In the genomic region with DNA sequence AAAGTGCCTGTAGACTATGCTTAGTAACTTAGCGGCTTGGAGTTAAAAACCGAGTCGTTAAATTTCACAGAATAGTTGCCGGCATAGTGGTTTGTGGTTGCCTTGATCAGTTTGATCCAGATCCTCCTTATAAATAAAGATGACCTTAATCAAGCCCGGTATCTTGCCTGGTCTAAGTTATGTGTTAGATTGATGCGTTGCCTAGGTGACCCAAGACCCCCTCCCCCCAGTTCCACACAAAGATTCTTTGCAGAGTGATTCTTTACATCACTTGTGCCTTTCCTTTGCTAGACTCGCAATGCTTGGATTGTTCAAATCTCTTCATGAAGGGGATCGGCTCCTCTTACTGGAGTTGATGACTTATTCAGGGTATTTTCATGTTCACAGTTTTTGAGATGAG, we compare ENCODE assay signal across 8 mouse cellular contexts. TPM values are rescaled to one million over a fixed set of nuclear protein-coding genes. Genes with fewer than 3 reads are reported as not detected.
DNase-seq lines count a peak whose midpoint lies in the region; ATAC-seq and TF ChIP-seq lines count a peak whose summit lies in the region.

No protein-coding gene starts in this region.

- WGBS in kidney, adult 2 months: 3% methylated on average over 8 of the region's 8 CpGs
- 1% methylated on average over 8 of the region's 8 CpGs for WGBS in embryonic facial prominence, embryonic 13.5 days
- 2% methylated on average over 8 of the region's 8 CpGs for WGBS in limb, embryonic 12.5 days

- H3K9ac ChIP-seq in ES-E14 (ENCODE audit: insufficient read depth, low read depth, low read length, poor library complexity, severe bottlenecking): no peak overlapping the region
- H3K9ac ChIP-seq in embryonic facial prominence, embryonic 13.5 days: peak overlapping the region; percentile 97
- peak overlapping the region; percentile 97 for H3K9ac ChIP-seq in limb, embryonic 12.5 days (replicated peaks)

- peak overlapping the region; percentile 54 for H3K4me3 ChIP-seq in kidney, adult 2 months (ENCODE audit: insufficient read depth, low read depth, low read length)
- H3K4me3 ChIP-seq in ES-E14 (ENCODE audit: insufficient read depth in 1 of 2, low read depth in 1 of 2, low read length in 2 of 2, poor library complexity in 1 of 2, severe bottlenecking in 1 of 2): peak overlapping the region; percentile 84 to 97
- H3K4me3 ChIP-seq in embryonic facial prominence, embryonic 13.5 days: peak overlapping the region; percentile 87
- peak overlapping the region; percentile 89 for H3K4me3 ChIP-seq in limb, embryonic 12.5 days (replicated peaks)

- no peaks in the 10 kb centered on the region; the same call in 1 of the 2 replicates for H3K36me3 ChIP-seq in kidney, adult 2 months (ENCODE audit: control insufficient read depth, insufficient read depth, low read length)
- H3K36me3 ChIP-seq in ES-E14 (ENCODE audit: control insufficient read depth, insufficient read depth, low read length, poor library complexity, severe bottlenecking): no peaks in the 10 kb centered on the region
- H3K36me3 ChIP-seq in embryonic facial prominence, embryonic 13.5 days: peaks cover 6% of the 10 kb centered on the region
- peaks cover 8% of the 10 kb centered on the region; the same call in 1 of the 2 replicates for H3K36me3 ChIP-seq in limb, embryonic 12.5 days

- H3K4me2 ChIP-seq in embryonic facial prominence, embryonic 13.5 days: peak overlapping the region; percentile 69
- peak overlapping the region; percentile 61 for H3K4me2 ChIP-seq in limb, embryonic 12.5 days

- no peak for DNase-seq in kidney, adult 2 months
- no peak for DNase-seq in kidney, postnatal 36 days
- DNase-seq in ES-E14 (ENCODE audit: low read depth, low spot score): peak; percentile 12
- peak; percentile 70 for DNase-seq in retina, embryonic 14.5 days (ENCODE audit: low spot score)
- no peak for DNase-seq in layer of hippocampus, adult 11-12 months (ENCODE audit: low spot score)
- no peak for DNase-seq in spleen, postnatal 36 days (ENCODE audit: low spot score in 2 of 2)

- ATAC-seq in embryonic facial prominence, embryonic 13.5 days (ENCODE audit: insufficient number of reproducible peaks, insufficient read depth, low FRiP score, low TSS enrichment, low read depth): no peak
- ATAC-seq in limb, embryonic 12.5 days (ENCODE audit: insufficient number of reproducible peaks, insufficient read depth, low FRiP score, low TSS enrichment, low read depth): no peak

- TF ChIP-seq POLR2A in kidney, adult 2 months (IDR thresholded peaks at IDR 0.05; ENCODE audit: low read depth, low read length): no peak

- no peaks in the 10 kb centered on the region for H3K27me3 ChIP-seq in kidney, adult 2 months (replicated peaks; ENCODE audit: control insufficient read depth, insufficient read depth, low read length)
- no peaks in the 10 kb centered on the region for H3K27me3 ChIP-seq in embryonic facial prominence, embryonic 13.5 days
- H3K27me3 ChIP-seq in limb, embryonic 12.5 days: no peaks in the 10 kb centered on the region

- H3K9me3 ChIP-seq in ES-E14 (ENCODE audit: control insufficient read depth, insufficient read depth, low read depth, low read length): no peaks in the 10 kb centered on the region
- H3K9me3 ChIP-seq in embryonic facial prominence, embryonic 13.5 days: no peaks in the 10 kb centered on the region
- no peaks in the 10 kb centered on the region for H3K9me3 ChIP-seq in limb, embryonic 12.5 days

- in situ Hi-C loops in ES-E14 (cut with MboI; ENCODE audit: low sequenced_read_pairs in 2 of 2, unreplicated experiment in 2 of 2): loop anchor here in 1 of 2 experiments (25.0 kb wide), 1 partner anchor 1100 kb away; a partner anchor contains a TSS

- peaks cover 10% of the 10 kb centered on the region; the same call in 1 of the 2 replicates for H3K4me1 ChIP-seq in kidney, adult 2 months (ENCODE audit: control insufficient read depth, insufficient read depth, low read length)
- H3K4me1 ChIP-seq in ES-E14 (ENCODE audit: control insufficient read depth in 2 of 2, insufficient read depth in 2 of 2, low read length in 2 of 2, poor library complexity in 1 of 2): peaks cover 6% of the 10 kb centered on the region in 2 experiments; a peak in 3 of 4 replicates
- peaks cover 7% of the 10 kb centered on the region; the same call in 1 of the 2 replicates for H3K4me1 ChIP-seq in embryonic facial prominence, embryonic 13.5 days
- peaks cover 11% of the 10 kb centered on the region; the same call in 1 of the 2 replicates for H3K4me1 ChIP-seq in limb, embryonic 12.5 days (replicated peaks)

- no peak for TF ChIP-seq CTCF in kidney, adult 2 months (conservative IDR thresholded peaks at IDR 0.05; ENCODE audit: insufficient read depth, insufficient read length, low read depth, low read length)

- no peak overlapping the region for H3K27ac ChIP-seq in kidney, adult 2 months (ENCODE audit: insufficient read depth, low read depth, low read length)
- no peak overlapping the region for H3K27ac ChIP-seq in ES-E14 (ENCODE audit: insufficient read depth, low read depth, low read length, poor library complexity, severe bottlenecking)
- H3K27ac ChIP-seq in embryonic facial prominence, embryonic 13.5 days: no peak overlapping the region
- no peak overlapping the region for H3K27ac ChIP-seq in limb, embryonic 12.5 days

TF ChIP-seq in ES-E14, 5 proteins besides CTCF, POLR2A, EP300 and RAD21:
- no peak for TF ChIP-seq MAFK (IDR thresholded peaks at IDR 0.05; ENCODE audit: insufficient read depth, low read depth, low read length)
- no peak for TF ChIP-seq HCFC1 (IDR thresholded peaks at IDR 0.05; ENCODE audit: borderline replicate concordance, insufficient read depth, low read length)
- no peak for TF ChIP-seq ZNF384 (IDR thresholded peaks at IDR 0.05; ENCODE audit: low read depth, low read length)
- TF ChIP-seq CHD2 (IDR thresholded peaks at IDR 0.05; ENCODE audit: low read depth, low read length): no peak
- TF ChIP-seq ZC3H11A (IDR thresholded peaks at IDR 0.05; ENCODE audit: borderline replicate concordance, low read depth, low read length): no peak
TF ChIP-seq in ES-E14: peak in this region for 0.

RNA-seq across cellular contexts. Expression of a gene that starts 1.0 kb away (rescaled TPM):
- 4.5 and 4.9 TPM in 2 replicates for polyA plus RNA-seq in kidney, adult 2 months (2012; rRNA removed)
- total RNA-seq in ES-E14 (2012; rRNA removed): 29.0 and 32.0 TPM in 2 replicates
- 42.9 and 44.0 TPM in 2 replicates for polyA plus RNA-seq in embryonic facial prominence, embryonic 13.5 days (2015; fragmentation: Nextera tagmentation; extraction: Ambion mirVana)
- polyA plus RNA-seq in limb, embryonic 12.5 days (2016; fragmentation: Nextera tagmentation; extraction: Ambion mirVana): 47.2 and 51.2 TPM in 2 replicates

RNA-seq across cellular contexts. Expression of a gene that starts 45.1 kb away (rescaled TPM):
- polyA plus RNA-seq in kidney, adult 2 months (2012; rRNA removed): 61.0 and 76.6 TPM in 2 replicates
- 143 and 153 TPM in 2 replicates for total RNA-seq in ES-E14 (2012; rRNA removed)
- polyA plus RNA-seq in embryonic facial prominence, embryonic 13.5 days (2015; fragmentation: Nextera tagmentation; extraction: Ambion mirVana): 159 and 172 TPM in 2 replicates
- polyA plus RNA-seq in limb, embryonic 12.5 days (2016; fragmentation: Nextera tagmentation; extraction: Ambion mirVana): 153 and 168 TPM in 2 replicates

Comparison
In these comparisons a context has a peak if more than half of its experiments do, and no peak if none do; other contexts are left out.
1. DNase-seq: peak in ES-E14 (single experiment) and retina, embryonic 14.5 days (single experiment); none in kidney, adult 2 months (single experiment), kidney, postnatal 36 days (0 of 2), layer of hippocampus, adult 11-12 months (single experiment) and spleen, postnatal 36 days (0 of 2).
2. Peak in every context shown above with its lines, with median percentiles within 50 percentile points of each other: H3K4me3 ChIP-seq.